Mouse (Mus musculus) T-cell, adult 2 months (primary cell): ENCODE data around the gene Taar4.

ENCODE experiments used
- DNase-seq: peaks from one replicate; pipeline ENCODE4 v3.0.0; 2022; ENCODE audit warnings: low spot score

The Taar4 gene

GRCm38 (mm10) chr10:24007034-24007433 lies 46.7 kb downstream of the Taar4 start:
- no peak for DNase-seq

GRCm38 (mm10) chr10:24008143-24008542 lies 47.8 kb downstream of the Taar4 start:
- no peak for DNase-seq
